Mouse (Mus musculus) mouse embryonic stem cell (cell line): ENCODE results near the gene Frg2f1.

Source experiments
- in situ Hi-C, 2 experiments: fragments of 300-500 bp; cut with MboI; formaldehyde crosslinking; loops; 1 replicate in 1 of 2; 3 replicates in 1 of 2; pipeline ENCODE4 v1.14.3; 2019 to 2020; ENCODE audit warnings: low sequenced_read_pairs in 2 of 2, low pct_unique_long_range_greater_than_20kb in 1 of 2, mixed read lengths in 1 of 2; ENCODE audit not compliant: unreplicated experiment in 1 of 2

Gene Frg2f1

GRCm38 (mm10) chr4:119511591-119511990, 27.7 kb downstream of the Frg2f1 start:
- in situ Hi-C loops = no loop called here

GRCm38 (mm10) chr4:119498319-119498848, 40.9 kb downstream of the Frg2f1 start:
- in situ Hi-C loops = no loop called here

GRCm38 (mm10) chr4:119492933-119493327, 46.4 kb downstream of the Frg2f1 start:
- in situ Hi-C loops = no loop called here

- in situ Hi-C loops = no loop called here
Measured at GRCm38 (mm10) chr4:119492291-119492932, 46.9 kb downstream of the Frg2f1 start, which contains the start of gene Rimkla. Rimkla (minus strand) TSS chr4:119492628.

- in situ Hi-C loops = no loop called here
Measured at GRCm38 (mm10) chr4:119490806-119491205, 48.5 kb downstream of the Frg2f1 start.

GRCm38 (mm10) chr4:119489666-119490065, 49.7 kb downstream of the Frg2f1 start:
- in situ Hi-C loops = no loop called here

GRCm38 (mm10) chr4:119484882-119485281, 54.4 kb downstream of the Frg2f1 start:
- in situ Hi-C loops = no loop called here

- in situ Hi-C loops = no loop called here
Measured at GRCm38 (mm10) chr4:119483051-119483450, 56.3 kb downstream of the Frg2f1 start.
